Mouse (Mus musculus) stomach, postnatal 0 days (tissue): Measurements from ENCODE around the gene Cd3eap. TPM values are rescaled to one million over a fixed set of nuclear protein-coding genes. Genes with fewer than 3 reads are reported as not detected.

ENCODE experiments used
- ATAC-seq: fragments of 200-750 bp; cut with Nextera tagmentation; 2 replicates; pipeline ENCODE4 v1.8.0; 2017; ENCODE audit not compliant: low FRiP score, low TSS enrichment
- DNase-seq: peaks from one replicate; pipeline ENCODE4 v3.0.0-alpha.2; 2016; ENCODE audit warnings: low spot score
- H3K27ac ChIP-seq: fragments of 300-500 bp; sonication (generic); replicated peaks from 2 replicates; pipeline ENCODE4 v1.5.1; 2014; ENCODE audit warnings: mild to moderate bottlenecking, control low read depth
- H3K27me3 ChIP-seq: fragments of 300-500 bp; sonication (generic); 2 replicates; pipeline ENCODE4 v1.6.1; 2014; ENCODE audit warnings: low read length; ENCODE audit not compliant: control insufficient read depth, insufficient read depth
- H3K36me3 ChIP-seq: fragments of 300-500 bp; sonication (generic); 2 replicates; pipeline ENCODE4 v1.6.1; 2014; ENCODE audit warnings: low read length, mixed read lengths; ENCODE audit not compliant: control insufficient read depth, insufficient read depth
- H3K4me1 ChIP-seq: fragments of 300-500 bp; sonication (generic); replicated peaks from 2 replicates; pipeline ENCODE4 v1.6.1; 2014; ENCODE audit warnings: antibody characterized with exemption; ENCODE audit not compliant: control insufficient read depth, insufficient read depth
- H3K4me2 ChIP-seq: fragments of 300-500 bp; sonication (generic); replicated peaks from 2 replicates; pipeline ENCODE4 v1.6.1; 2014; ENCODE audit warnings: low read depth, mild to moderate bottlenecking, control low read depth, moderate library complexity
- H3K4me3 ChIP-seq: fragments of 300-500 bp; sonication (generic); 2 replicates; pipeline ENCODE4 v1.5.1; 2014; ENCODE audit warnings: low read depth, low read length, control low read depth
- H3K9ac ChIP-seq: fragments of 300-500 bp; sonication (generic); 2 replicates; pipeline ENCODE4 v1.6.1; 2014; ENCODE audit warnings: mild to moderate bottlenecking, low read length, control low read depth, mixed read lengths
- H3K9me3 ChIP-seq: fragments of 300-500 bp; sonication (generic); 2 replicates; pipeline ENCODE4 v1.6.1; 2016; ENCODE audit warnings: low read length; ENCODE audit not compliant: control insufficient read depth
- CTCF ChIP-seq: IDR thresholded peaks from 2 replicates; pipeline ENCODE4 v1.5.1; 2016; ENCODE audit warnings: antibody characterized with exemption, low read depth, mild to moderate bottlenecking, moderate library complexity
- EP300 ChIP-seq: optimal IDR thresholded peaks from 2 replicates; pipeline ENCODE3; 2016; ENCODE audit warnings: antibody characterized with exemption
- WGBS: fragments of 180-500 bp; shearing (Covaris S2); extraction: QIAGEN DNeasy Blood & Tissue Kit; methylation state at CpG from one replicate; pipeline ENCODE4 v1.1.7; 2014; 5-methylcytosine and 5-hydroxymethylcytosine counted together
- polyA plus RNA-seq: library from polyadenylated mRNA; unstranded; fragments of >200 nt; fragmentation: Nextera tagmentation; extraction: Ambion mirVana; gene quantifications from 2 replicates; pipeline ENCODE4 v1.2.1, GENCODE M21; 2015

Gene Cd3eap
- polyA plus RNA-seq, 1 experiment from 2014 or later: 13.4 TPM

GRCm38 (mm10) chr7:19343210-19343808 lies 16.0 kb downstream of the Cd3eap start:
- H3K4me2 ChIP-seq: 0 out of 2 replicates have a peak overlapping the region, but pooled peaks have one; percentile 15
- H3K4me3 ChIP-seq: no peak overlapping the region
- DNase-seq: peak; percentile 84
- no peaks in the 10 kb centered on the region for H3K36me3 ChIP-seq
- WGBS: 1% methylated on average over 11 of the region's 11 CpGs
- 0 out of 2 replicates have a peak, but pooled peaks cover 2% of the 10 kb centered on the region for H3K4me1 ChIP-seq
- ATAC-seq: no peak
- no peaks in the 10 kb centered on the region for H3K27me3 ChIP-seq
- H3K27ac ChIP-seq: no peak overlapping the region
- no peak overlapping the region for H3K9ac ChIP-seq
- TF ChIP-seq EP300 (no peak), CTCF (peak; percentile 94)
- H3K9me3 ChIP-seq: no peaks in the 10 kb centered on the region

GRCm38 (mm10) chr7:19342481-19343027 lies 16.7 kb downstream of the Cd3eap start:
- H3K4me2 ChIP-seq: peak overlapping the region; percentile 79
- peak overlapping the region; percentile 81 for H3K27ac ChIP-seq
- H3K27me3 ChIP-seq: no peaks in the 10 kb centered on the region
- ATAC-seq (peak; percentile 15; the same call in 1 of the 2 replicates), DNase-seq (peak; percentile 85)
- TF ChIP-seq EP300 (no peak), CTCF (peak; percentile 97)
- 1% methylated on average over 27 of the region's 27 CpGs for WGBS
- no peaks in the 10 kb centered on the region for H3K36me3 ChIP-seq
- peak overlapping the region; percentile 55 for H3K9ac ChIP-seq
- H3K9me3 ChIP-seq: no peaks in the 10 kb centered on the region
- H3K4me3 ChIP-seq: peak overlapping the region; percentile 40
- 0 out of 2 replicates have a peak, but pooled peaks cover 2% of the 10 kb centered on the region for H3K4me1 ChIP-seq

GRCm38 (mm10) chr7:19341761-19342409 lies 17.4 kb downstream of the Cd3eap start:
- Histone ChIP-seq H3K36me3 (no peaks in the 10 kb centered on the region), H3K4me3 (peak overlapping the region; percentile 40), H3K9ac (peak overlapping the region; percentile 55), H3K27me3 (no peaks in the 10 kb centered on the region), H3K4me1 (0 out of 2 replicates have a peak, but pooled peaks cover 2% of the 10 kb centered on the region), H3K27ac (peak overlapping the region; percentile 81), H3K9me3 (no peaks in the 10 kb centered on the region), H3K4me2 (peak overlapping the region; percentile 79)
- ATAC-seq (peak; percentile 40; the same call in 1 of the 2 replicates), DNase-seq (peak; percentile 57)
- 0% methylated on average over 41 of the region's 41 CpGs for WGBS
- TF ChIP-seq EP300 (no peak), CTCF (no peak)

GRCm38 (mm10) chr7:19341250-19341649 lies 18.0 kb downstream of the Cd3eap start:
- H3K27me3 ChIP-seq: no peaks in the 10 kb centered on the region
- no peak for TF ChIP-seq CTCF
- TF ChIP-seq EP300: no peak
- no peak overlapping the region for H3K9ac ChIP-seq
- ATAC-seq: no peak
- peak overlapping the region; percentile 79 for H3K4me2 ChIP-seq
- H3K9me3 ChIP-seq: no peaks in the 10 kb centered on the region
- 17% methylated on average over 10 of the region's 10 CpGs for WGBS
- no peak overlapping the region for H3K27ac ChIP-seq
- 0 out of 2 replicates have a peak, but pooled peaks cover 2% of the 10 kb centered on the region for H3K4me1 ChIP-seq
- H3K4me3 ChIP-seq: no peak overlapping the region; the same call in 1 of the 2 replicates
- no peak for DNase-seq
- no peaks in the 10 kb centered on the region for H3K36me3 ChIP-seq

- no peaks in the 10 kb centered on the region for H3K9me3 ChIP-seq
- peak; percentile 27; the same call in 1 of the 2 replicates for ATAC-seq
- no peak for DNase-seq
- no peaks in the 10 kb centered on the region for H3K27me3 ChIP-seq
- TF ChIP-seq EP300 (no peak), CTCF (no peak)
- H3K4me3 ChIP-seq: no peak overlapping the region
- no peak overlapping the region for H3K4me2 ChIP-seq
- H3K36me3 ChIP-seq: no peaks in the 10 kb centered on the region
- H3K27ac ChIP-seq: no peak overlapping the region
- no peak overlapping the region for H3K9ac ChIP-seq
- 0 out of 2 replicates have a peak, but pooled peaks cover 2% of the 10 kb centered on the region for H3K4me1 ChIP-seq
- 47% methylated on average over 7 of the region's 7 CpGs for WGBS
These were observed 20.7 kb downstream of the Cd3eap start for GRCm38 (mm10) chr7:19338596-19338995.
